Mouse (Mus musculus) brain, adult 2 months (tissue): ENCODE results near the gene Tomm40l.

Experiments used
- DNase-seq: peaks from one replicate; pipeline ENCODE4 v3.0.0; 2011; ENCODE audit warnings: low read depth, low spot score

Tomm40l gene

GRCm38 (mm10) chr1:171193911-171194830 lies 28.1 kb downstream of the Tomm40l start:
- DNase-seq, result no peak

GRCm38 (mm10) chr1:171193093-171193840 lies 29.0 kb downstream of the Tomm40l start:
- DNase-seq, result peak; percentile 62

- DNase-seq, result peak; percentile 66
These were observed 30.0 kb downstream of the Tomm40l start for GRCm38 (mm10) chr1:171192283-171192682.

- no peak for DNase-seq
These were observed 31.5 kb downstream of the Tomm40l start for GRCm38 (mm10) chr1:171190832-171191231.

GRCm38 (mm10) chr1:171189476-171190114 lies 32.7 kb downstream of the Tomm40l start:
- DNase-seq, result peak; percentile 79

GRCm38 (mm10) chr1:171189046-171189445 lies 33.3 kb downstream of the Tomm40l start:
- peak; percentile 47 for DNase-seq

GRCm38 (mm10) chr1:171187851-171188700 lies 34.2 kb downstream of the Tomm40l start:
- DNase-seq, result peak; percentile 26

- peak; percentile 14 for DNase-seq
These were observed 36.7 kb downstream of the Tomm40l start for GRCm38 (mm10) chr1:171185655-171186054.

- no peak for DNase-seq
These were observed 38.0 kb downstream of the Tomm40l start for GRCm38 (mm10) chr1:171184314-171184713.

GRCm38 (mm10) chr1:171183620-171184019 lies 38.7 kb downstream of the Tomm40l start:
- DNase-seq, result no peak

- DNase-seq, result no peak
These were observed 39.3 kb downstream of the Tomm40l start for GRCm38 (mm10) chr1:171183025-171183424.

GRCm38 (mm10) chr1:171179487-171180171 lies 42.7 kb downstream of the Tomm40l start:
- no peak for DNase-seq

GRCm38 (mm10) chr1:171172779-171173178 lies 49.5 kb downstream of the Tomm40l start:
- peak; percentile 57 for DNase-seq

- peak; percentile 65 for DNase-seq
These were observed 51.2 kb downstream of the Tomm40l start for GRCm38 (mm10) chr1:171171138-171171537.

- no peak for DNase-seq
These were observed 52.4 kb downstream of the Tomm40l start for GRCm38 (mm10) chr1:171169913-171170312.

GRCm38 (mm10) chr1:171168906-171169305 lies 53.4 kb downstream of the Tomm40l start:
- DNase-seq, result no peak
